Mouse (Mus musculus) urinary bladder, postnatal 36 days (tissue): ENCODE measurements around the gene Crk.

Experiments
- DNase-seq, 2 experiments: peaks; one replicate each; pipeline ENCODE4 v3.0.0; 2022; ENCODE audit warnings: low spot score in 2 of 2, mixed read lengths in 1 of 2

Crk gene

GRCm38 (mm10) chr11:75655621-75656545 is 23.2 kb upstream of the Crk start:
- peak; percentile 82 to 83 for DNase-seq

DNA sequence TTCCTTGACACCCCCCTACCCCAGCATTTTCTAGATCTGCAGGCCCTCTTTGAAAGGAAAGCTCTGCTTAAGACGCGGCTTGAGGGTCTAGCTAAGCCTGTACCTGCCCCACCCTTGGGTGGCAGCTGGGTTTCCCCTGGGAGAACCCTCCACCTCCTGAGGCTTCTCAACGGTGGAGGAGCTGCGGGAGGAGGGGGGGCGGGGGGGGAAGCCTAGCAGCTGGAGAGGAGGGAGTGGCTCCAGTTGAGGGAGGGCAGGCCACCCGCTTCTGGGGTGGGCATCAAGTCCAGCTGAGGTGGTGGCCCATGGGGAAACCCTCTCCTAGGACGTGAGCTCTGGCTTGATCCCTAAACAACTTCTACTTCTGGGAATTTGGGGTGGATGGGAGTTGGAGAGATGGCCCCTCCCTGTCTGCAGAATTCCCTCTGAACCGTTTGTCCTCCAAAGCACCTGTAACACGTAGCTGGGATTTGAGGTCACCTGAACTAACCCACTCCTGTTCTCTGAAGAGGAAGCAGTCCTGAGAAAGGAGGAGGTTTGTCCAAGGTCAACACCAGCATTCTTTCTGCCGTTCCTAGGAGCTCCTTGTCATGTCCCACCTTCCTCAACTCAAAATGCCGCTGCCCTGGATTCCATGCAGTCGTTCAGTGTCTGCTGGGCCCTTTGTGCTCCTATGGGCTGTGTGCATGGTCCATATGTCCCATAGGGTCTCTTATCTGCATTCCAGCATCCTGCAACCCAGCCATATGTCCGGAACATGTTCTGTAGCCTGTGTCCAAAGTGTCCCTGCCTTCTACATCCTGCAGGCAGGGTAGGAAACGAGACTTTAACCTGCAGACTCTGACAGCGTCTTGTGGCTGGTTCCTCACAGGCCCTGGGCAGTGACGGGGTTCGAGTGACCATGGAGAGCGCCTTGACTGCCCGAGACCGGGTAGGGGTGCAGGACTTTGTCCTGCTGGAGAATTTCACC is 22.2 kb upstream of the Crk start:
- DNase-seq, result no peak

DNA sequence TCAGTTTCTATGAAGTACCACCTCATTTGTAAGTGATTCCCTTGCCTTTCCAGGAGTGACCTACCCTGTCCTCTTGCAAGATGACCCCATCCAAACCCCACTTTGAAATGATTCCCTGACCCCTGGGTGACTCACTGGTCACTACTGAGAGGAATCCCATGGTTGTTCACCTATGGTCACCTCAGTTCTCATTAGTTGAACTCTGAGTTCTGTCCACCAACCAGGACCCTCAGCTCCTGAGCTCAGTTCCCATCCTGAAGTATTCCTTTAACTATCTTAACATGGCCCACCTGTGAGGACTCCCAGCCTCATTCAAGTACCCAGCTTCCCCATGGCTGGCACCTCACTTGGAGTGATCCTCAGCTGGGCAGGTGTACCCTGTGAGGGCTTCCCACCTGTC is 21.2 kb upstream of the Crk start:
- DNase-seq, result no peak

- no peak for DNase-seq
Observed at GRCm38 (mm10) chr11:75658311-75658710, 20.7 kb upstream of the Crk start.

- no peak for DNase-seq
Observed at GRCm38 (mm10) chr11:75658996-75659750, 19.9 kb upstream of the Crk start.

DNA sequence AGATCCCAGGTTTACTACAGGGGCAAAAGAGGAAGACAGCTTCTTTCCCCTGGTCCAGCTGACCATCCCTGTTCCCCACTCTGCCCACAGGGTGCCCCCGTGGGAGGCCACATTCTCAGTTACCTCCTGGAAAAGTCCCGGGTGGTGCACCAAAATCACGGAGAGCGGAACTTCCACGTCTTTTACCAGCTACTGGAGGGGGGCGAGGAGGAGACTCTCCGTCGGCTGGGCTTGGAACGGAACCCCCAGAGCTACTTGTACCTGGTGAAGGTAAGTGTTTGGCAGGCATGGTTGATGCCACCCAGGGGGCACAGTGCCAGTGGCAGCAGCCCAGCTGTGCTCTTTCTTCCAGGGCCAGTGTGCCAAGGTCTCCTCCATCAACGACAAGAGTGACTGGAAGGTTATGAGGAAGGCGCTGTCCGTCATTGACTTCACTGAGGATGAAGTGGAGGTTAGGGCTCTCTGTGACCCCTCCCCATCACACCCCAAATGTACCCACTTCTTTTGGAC is 18.9 kb upstream of the Crk start:
- no peak for DNase-seq

DNA sequence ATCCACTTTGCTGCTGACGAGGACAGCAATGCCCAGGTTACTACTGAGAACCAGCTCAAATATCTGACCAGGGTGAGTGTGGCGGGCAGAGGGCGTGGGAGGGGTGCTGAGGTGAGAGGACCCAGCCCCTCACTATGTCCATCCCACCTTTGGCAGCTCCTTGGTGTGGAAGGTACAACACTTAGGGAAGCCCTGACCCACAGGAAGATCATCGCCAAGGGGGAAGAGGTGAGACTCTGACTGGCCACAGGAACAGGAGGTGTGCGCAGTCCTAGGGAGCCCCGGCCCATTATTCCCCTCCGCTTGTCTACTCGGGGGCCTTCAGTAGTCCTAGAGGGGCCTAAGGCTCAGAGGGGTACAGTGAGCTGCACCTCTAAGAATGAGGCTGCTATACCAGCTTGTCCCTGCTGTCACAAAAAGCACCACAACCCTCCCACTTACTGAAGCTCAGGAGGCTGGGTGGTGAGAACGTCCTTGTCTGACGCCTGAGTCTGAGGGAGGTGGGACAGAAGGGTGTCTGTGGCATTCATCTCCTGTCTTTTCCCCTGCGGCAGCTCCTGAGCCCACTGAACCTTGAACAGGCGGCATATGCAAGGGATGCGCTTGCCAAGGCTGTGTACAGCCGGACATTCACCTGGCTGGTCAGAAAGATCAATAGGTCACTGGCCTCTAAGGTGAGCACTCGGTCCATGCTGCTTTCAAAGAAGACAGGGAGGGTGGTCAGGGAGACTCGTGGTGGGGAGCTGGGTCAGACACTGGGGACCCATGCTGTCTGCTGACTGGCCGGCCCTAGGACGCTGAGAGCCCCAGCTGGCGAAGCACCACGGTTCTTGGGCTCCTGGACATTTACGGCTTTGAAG is 17.9 kb upstream of the Crk start:
- DNase-seq, result no peak

DNA sequence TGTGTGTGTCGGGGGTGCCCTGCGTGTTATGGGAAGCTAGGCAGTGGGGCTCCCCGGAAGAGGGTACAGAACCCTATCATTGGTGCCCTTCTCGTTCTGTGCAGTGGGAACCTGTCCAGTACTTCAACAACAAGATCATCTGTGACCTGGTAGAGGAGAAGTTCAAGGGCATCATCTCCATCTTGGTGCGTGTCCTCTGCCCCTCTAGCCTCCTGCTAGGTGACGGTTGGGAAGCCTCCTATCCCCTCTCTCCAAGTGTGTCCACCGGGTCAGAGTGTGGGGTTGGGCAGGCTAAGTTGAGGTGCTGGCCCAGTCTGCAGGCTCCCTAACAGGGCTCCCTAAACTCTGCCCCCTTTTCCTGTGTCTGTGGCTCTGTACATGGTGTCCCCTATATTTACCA is 16.9 kb upstream of the Crk start:
- DNase-seq, result no peak

DNA sequence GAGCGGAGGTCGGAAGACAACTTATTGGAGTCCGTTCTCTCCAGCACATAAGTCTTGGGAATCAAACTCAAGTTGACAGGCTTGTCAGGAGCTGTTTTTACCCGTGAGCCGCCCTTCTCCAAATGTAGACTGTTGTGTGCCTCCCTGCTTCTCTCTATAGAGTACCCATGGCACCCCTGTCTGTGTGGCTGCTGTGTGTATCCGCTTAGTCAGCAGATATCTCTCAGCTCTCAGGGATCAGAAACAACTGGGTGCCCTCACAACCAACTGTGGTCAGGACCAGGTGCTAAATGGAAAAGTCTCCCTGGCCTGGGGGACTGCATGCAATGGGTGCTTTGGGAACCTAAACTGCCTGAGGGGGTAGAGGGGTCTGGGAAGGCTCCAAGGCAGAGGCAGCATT is 12.8 kb upstream of the Crk start:
- no peak for DNase-seq

DNA sequence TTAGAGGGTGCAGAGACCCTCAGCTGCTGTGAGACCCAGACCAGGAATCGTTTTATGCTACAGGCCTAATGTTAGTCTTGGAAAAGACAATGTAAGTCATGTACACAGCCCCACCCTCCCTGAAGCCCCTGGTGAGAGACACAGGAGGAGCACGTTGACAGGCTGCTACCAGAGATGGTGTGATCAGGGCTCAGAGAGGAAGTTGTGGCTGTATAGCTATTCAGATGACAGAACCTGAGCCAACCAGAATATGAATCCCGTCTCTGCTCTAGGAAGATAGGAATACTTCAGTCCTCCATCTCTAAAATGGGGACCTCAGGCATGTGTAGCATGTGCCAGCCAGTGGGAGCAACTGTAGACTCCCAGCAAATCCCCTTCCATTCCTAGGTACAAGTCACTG is 10.4 kb upstream of the Crk start:
- DNase-seq, result no peak

DNA sequence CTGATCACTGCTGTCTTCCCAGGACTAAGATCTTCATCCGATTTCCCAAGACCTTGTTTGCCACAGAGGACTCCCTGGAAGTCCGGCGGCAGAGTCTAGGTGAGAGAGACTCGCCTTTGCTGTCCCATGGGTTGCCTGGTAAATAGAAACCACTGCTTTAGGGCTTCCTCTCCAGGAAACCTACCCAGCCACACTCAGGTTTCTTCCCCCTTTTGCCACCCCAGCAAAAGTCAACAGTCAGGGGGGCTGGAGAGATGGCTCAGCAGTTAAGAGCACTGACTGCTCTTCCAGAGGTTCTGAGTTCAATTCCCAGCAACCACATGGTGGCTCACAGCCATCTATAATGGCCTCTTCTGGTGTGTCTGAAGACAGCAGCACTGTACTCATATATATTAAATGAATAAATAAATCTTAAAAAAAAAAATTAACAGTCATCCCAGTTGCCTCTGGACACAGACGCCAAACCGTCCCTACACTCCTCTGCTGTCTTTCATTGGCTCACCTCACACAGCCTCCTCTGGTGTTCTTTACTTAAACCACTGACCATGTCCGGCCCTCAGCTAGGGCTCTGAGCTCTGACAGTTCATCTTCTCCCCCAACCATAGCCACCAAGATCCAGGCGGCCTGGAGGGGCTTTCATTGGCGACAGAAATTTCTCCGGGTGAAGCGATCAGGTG is 9.7 kb upstream of the Crk start:
- no peak for DNase-seq

- DNase-seq, result no peak
Observed at GRCm38 (mm10) chr11:75669853-75670200, 9.2 kb upstream of the Crk start.

DNA sequence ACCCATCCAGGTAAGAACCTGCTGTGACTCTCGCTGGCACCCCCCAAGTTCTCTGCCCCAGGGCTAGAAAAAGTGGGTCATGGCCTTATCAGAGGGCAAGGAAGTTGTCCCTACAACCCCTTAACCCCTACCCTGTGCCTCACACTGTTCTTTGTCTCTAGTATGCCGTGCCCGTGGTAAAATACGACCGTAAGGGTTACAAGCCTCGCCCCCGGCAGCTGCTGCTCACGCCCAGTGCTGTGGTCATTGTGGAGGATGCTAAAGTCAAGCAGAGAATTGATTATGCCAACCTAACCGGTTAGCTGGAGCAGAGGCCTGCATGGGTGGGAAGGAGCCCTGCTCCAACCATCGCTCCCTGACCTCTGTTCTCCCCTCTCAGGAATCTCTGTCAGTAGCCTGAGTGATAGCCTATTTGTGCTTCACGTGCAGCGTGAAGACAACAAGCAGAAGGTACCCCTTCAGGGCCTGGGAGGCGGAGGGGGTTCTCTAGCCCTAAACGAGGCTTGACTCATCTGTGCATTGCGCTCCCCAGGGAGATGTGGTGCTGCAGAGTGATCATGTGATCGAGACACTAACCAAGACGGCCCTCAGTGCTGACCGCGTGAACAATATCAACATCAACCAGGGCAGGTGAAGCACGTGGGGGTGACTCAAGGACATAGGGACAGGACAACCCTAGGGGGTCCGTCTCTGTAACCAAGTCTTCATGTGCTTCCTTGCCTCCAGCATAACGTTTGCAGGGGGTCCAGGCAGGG is 7.5 kb upstream of the Crk start:
- DNase-seq, result no peak

DNA sequence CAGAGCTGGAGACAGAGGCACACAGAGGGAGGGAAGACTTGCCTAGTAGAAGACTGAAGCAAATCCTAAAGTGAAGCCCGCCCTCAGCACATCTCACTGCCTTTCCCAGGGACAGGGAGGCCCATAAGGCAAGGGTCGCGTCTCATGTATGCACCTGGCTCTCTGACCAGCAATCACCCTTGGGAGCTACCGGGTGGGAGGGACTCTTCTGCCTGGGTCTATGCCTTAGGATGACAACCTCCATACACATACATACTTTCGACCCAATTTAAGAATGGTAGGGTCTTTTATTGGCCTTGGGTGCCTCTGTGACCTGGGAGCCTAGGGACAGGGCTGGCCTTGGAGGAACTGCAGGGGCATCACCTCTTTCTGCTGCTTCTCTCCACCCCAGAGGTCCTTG is 5.6 kb upstream of the Crk start:
- DNase-seq, result no peak

- no peak for DNase-seq
Observed at GRCm38 (mm10) chr11:75674875-75675274, 4.2 kb upstream of the Crk start.

- DNase-seq, result no peak
Observed at GRCm38 (mm10) chr11:75677881-75678746, 945 bp upstream of the Crk start.

- peak; percentile 60 to 61 for DNase-seq
Observed at GRCm38 (mm10) chr11:75679439-75680171, 546 bp downstream of the Crk start.

DNA sequence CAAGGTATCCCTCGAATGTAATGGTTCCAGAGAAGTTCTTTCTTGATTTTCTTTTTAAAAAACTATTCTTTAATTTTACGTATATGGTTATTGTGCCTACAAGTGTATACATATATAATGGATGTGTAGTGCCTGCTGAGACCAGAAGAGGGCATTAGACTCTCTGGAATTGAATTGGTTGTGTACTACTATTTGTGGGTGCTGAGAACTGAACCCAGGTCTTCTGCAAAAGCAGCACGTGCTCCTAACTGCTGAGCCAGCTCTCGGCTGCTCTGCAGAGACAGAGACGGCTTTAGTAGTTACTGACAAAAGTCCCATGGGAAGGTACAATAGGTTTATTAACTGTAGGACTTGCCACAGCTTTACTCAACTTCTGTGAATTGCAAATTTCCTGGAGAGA is 5.4 kb downstream of the Crk start:
- no peak for DNase-seq
